Mouse (Mus musculus): ENCODE results near the gene Slit3. TPM values are rescaled to one million over a fixed set of nuclear protein-coding genes. Genes with fewer than 3 reads are reported as not detected.
A peak's percentile ranks its signal among the peaks of the same experiment; 100 is the strongest.

The Slit3 gene
- polyA plus RNA-seq, 1 experiment from 2014 or later = 9.0 TPM

- Histone ChIP-seq H3K36me3 (ENCODE audit: control insufficient read depth, insufficient read depth, low read length) (no peaks in the 10 kb centered on the region), H3K27ac (ENCODE audit: low read depth, low read length) (peak overlapping the region; percentile 57), H3K9me3 (ENCODE audit: control insufficient read depth, low read length) (no peaks in the 10 kb centered on the region), H3K9ac (ENCODE audit: low read depth, low read length) (no peak overlapping the region), H3K4me3 (ENCODE audit: low read length) (no peak overlapping the region), H3K4me2 (ENCODE audit: low read length) (no peak overlapping the region), H3K27me3 (replicated peaks; ENCODE audit: control insufficient read depth, insufficient read depth, low read length) (no peaks in the 10 kb centered on the region), H3K4me1 (ENCODE audit: control insufficient read depth, insufficient read depth, low read depth, low read length) (peaks cover 12% of the 10 kb centered on the region)
- peak; percentile 63 for ATAC-seq
- WGBS = 7% methylated on average over 4 of the region's 4 CpGs
These were observed 391.7 kb downstream of the Slit3 start for GRCm38 (mm10) chr11:35512686-35513085.

- Histone ChIP-seq H3K27me3 (replicated peaks; ENCODE audit: control insufficient read depth, insufficient read depth, low read length) (no peaks in the 10 kb centered on the region), H3K4me2 (ENCODE audit: low read length) (0 out of 2 replicates have a peak overlapping the region, but pooled peaks have one; percentile 3), H3K4me1 (ENCODE audit: control insufficient read depth, insufficient read depth, low read depth, low read length) (peaks cover 12% of the 10 kb centered on the region), H3K4me3 (ENCODE audit: low read length) (no peak overlapping the region), H3K9me3 (ENCODE audit: control insufficient read depth, low read length) (no peaks in the 10 kb centered on the region), H3K27ac (ENCODE audit: low read depth, low read length) (peak overlapping the region; percentile 18; the same call in 1 of the 2 replicates), H3K9ac (ENCODE audit: low read depth, low read length) (no peak overlapping the region), H3K36me3 (ENCODE audit: control insufficient read depth, insufficient read depth, low read length) (no peaks in the 10 kb centered on the region)
- peak; percentile 48 for ATAC-seq
- WGBS = 3% methylated on average over 6 of the region's 6 CpGs
These were observed 392.3 kb downstream of the Slit3 start for GRCm38 (mm10) chr11:35513343-35513742.

GRCm38 (mm10) chr11:35522802-35523452, 401.9 kb downstream of the Slit3 start:
- no peak overlapping the region for H3K4me2 ChIP-seq (ENCODE audit: low read length)
- H3K4me3 ChIP-seq (ENCODE audit: low read length) = no peak overlapping the region
- no peaks in the 10 kb centered on the region for H3K36me3 ChIP-seq (ENCODE audit: control insufficient read depth, insufficient read depth, low read length)
- H3K27me3 ChIP-seq (replicated peaks; ENCODE audit: control insufficient read depth, insufficient read depth, low read length) = no peaks in the 10 kb centered on the region
- no peak for ATAC-seq
- H3K27ac ChIP-seq (ENCODE audit: low read depth, low read length) = no peak overlapping the region
- no peaks in the 10 kb centered on the region; the same call in 1 of the 2 replicates for H3K4me1 ChIP-seq (ENCODE audit: control insufficient read depth, insufficient read depth, low read depth, low read length)
- no peak overlapping the region for H3K9ac ChIP-seq (ENCODE audit: low read depth, low read length)
- 33% methylated on average over 10 of the region's 10 CpGs for WGBS
- H3K9me3 ChIP-seq (ENCODE audit: control insufficient read depth, low read length) = no peaks in the 10 kb centered on the region

GRCm38 (mm10) chr11:35523773-35524172, 402.7 kb downstream of the Slit3 start:
- 25% methylated on average over 4 of the region's 4 CpGs for WGBS
- Histone ChIP-seq H3K4me1 (ENCODE audit: control insufficient read depth, insufficient read depth, low read depth, low read length) (no peaks in the 10 kb centered on the region; the same call in 1 of the 2 replicates), H3K9ac (ENCODE audit: low read depth, low read length) (no peak overlapping the region), H3K4me2 (ENCODE audit: low read length) (no peak overlapping the region), H3K27me3 (replicated peaks; ENCODE audit: control insufficient read depth, insufficient read depth, low read length) (no peaks in the 10 kb centered on the region), H3K9me3 (ENCODE audit: control insufficient read depth, low read length) (no peaks in the 10 kb centered on the region), H3K36me3 (ENCODE audit: control insufficient read depth, insufficient read depth, low read length) (no peaks in the 10 kb centered on the region), H3K4me3 (ENCODE audit: low read length) (no peak overlapping the region), H3K27ac (ENCODE audit: low read depth, low read length) (no peak overlapping the region)
- ATAC-seq = peak; percentile 46

GRCm38 (mm10) chr11:35526219-35526762, 405.3 kb downstream of the Slit3 start:
- 70% methylated on average over 9 of the region's 9 CpGs for WGBS
- no peaks in the 10 kb centered on the region for H3K36me3 ChIP-seq (ENCODE audit: control insufficient read depth, insufficient read depth, low read length)
- ATAC-seq = no peak
- no peaks in the 10 kb centered on the region; the same call in 1 of the 2 replicates for H3K4me1 ChIP-seq (ENCODE audit: control insufficient read depth, insufficient read depth, low read depth, low read length)
- H3K27me3 ChIP-seq (replicated peaks; ENCODE audit: control insufficient read depth, insufficient read depth, low read length) = no peaks in the 10 kb centered on the region
- H3K27ac ChIP-seq (ENCODE audit: low read depth, low read length) = no peak overlapping the region
- H3K9ac ChIP-seq (ENCODE audit: low read depth, low read length) = no peak overlapping the region
- no peak overlapping the region for H3K4me3 ChIP-seq (ENCODE audit: low read length)
- no peaks in the 10 kb centered on the region for H3K9me3 ChIP-seq (ENCODE audit: control insufficient read depth, low read length)
- H3K4me2 ChIP-seq (ENCODE audit: low read length) = no peak overlapping the region

- no peaks in the 10 kb centered on the region for H3K36me3 ChIP-seq (ENCODE audit: control insufficient read depth, insufficient read depth, low read length)
- peak overlapping the region; percentile 7; the same call in 1 of the 2 replicates for H3K27ac ChIP-seq (ENCODE audit: low read depth, low read length)
- no peaks in the 10 kb centered on the region for H3K9me3 ChIP-seq (ENCODE audit: control insufficient read depth, low read length)
- ATAC-seq = peak; percentile 75
- H3K4me1 ChIP-seq (ENCODE audit: control insufficient read depth, insufficient read depth, low read depth, low read length) = no peaks in the 10 kb centered on the region; the same call in 1 of the 2 replicates
- no peaks in the 10 kb centered on the region for H3K27me3 ChIP-seq (replicated peaks; ENCODE audit: control insufficient read depth, insufficient read depth, low read length)
- no peak overlapping the region for H3K9ac ChIP-seq (ENCODE audit: low read depth, low read length)
- no peak overlapping the region for H3K4me3 ChIP-seq (ENCODE audit: low read length)
- whole genome bisulfite sequencing = 31% methylated on average over 7 of the region's 7 CpGs
- no peak overlapping the region for H3K4me2 ChIP-seq (ENCODE audit: low read length)
These were observed 406.9 kb downstream of the Slit3 start for GRCm38 (mm10) chr11:35527816-35528462.

- H3K4me3 ChIP-seq (ENCODE audit: low read length) = no peak overlapping the region
These were observed 414.0 kb downstream of the Slit3 start for GRCm38 (mm10) chr11:35535027-35535426.

GRCm38 (mm10) chr11:35537128-35538088, 416.4 kb downstream of the Slit3 start:
- Histone ChIP-seq H3K4me2 (ENCODE audit: low read length) (peak overlapping the region; percentile 36), H3K9me3 (ENCODE audit: control insufficient read depth, low read length) (no peaks in the 10 kb centered on the region), H3K27ac (ENCODE audit: low read depth, low read length) (no peak overlapping the region), H3K4me1 (ENCODE audit: control insufficient read depth, insufficient read depth, low read depth, low read length) (peaks cover 11% of the 10 kb centered on the region), H3K27me3 (replicated peaks; ENCODE audit: control insufficient read depth, insufficient read depth, low read length) (no peaks in the 10 kb centered on the region), H3K36me3 (ENCODE audit: control insufficient read depth, insufficient read depth, low read length) (no peaks in the 10 kb centered on the region), H3K9ac (ENCODE audit: low read depth, low read length) (no peak overlapping the region), H3K4me3 (ENCODE audit: low read length) (no peak overlapping the region)
- WGBS = 17% methylated on average over 18 of the region's 18 CpGs
- ATAC-seq = peak; percentile 70

More at GRCm38 (mm10) chr11:35535027-35535426, 414.0 kb downstream of the Slit3 start:
- Histone ChIP-seq H3K9me3 (ENCODE audit: control insufficient read depth, low read length) (no peaks in the 10 kb centered on the region), H3K4me1 (ENCODE audit: control insufficient read depth, insufficient read depth, low read depth, low read length) (peaks cover 11% of the 10 kb centered on the region), H3K9ac (ENCODE audit: low read depth, low read length) (no peak overlapping the region), H3K27ac (ENCODE audit: low read depth, low read length) (no peak overlapping the region), H3K27me3 (replicated peaks; ENCODE audit: control insufficient read depth, insufficient read depth, low read length) (no peaks in the 10 kb centered on the region), H3K4me2 (ENCODE audit: low read length) (no peak overlapping the region), H3K36me3 (ENCODE audit: control insufficient read depth, insufficient read depth, low read length) (no peaks in the 10 kb centered on the region)
- ATAC-seq = no peak
- WGBS = 85% methylated on average over 6 of the region's 6 CpGs

Measured in hindbrain, embryonic 16.5 days (tissue).